Mouse (Mus musculus) urinary bladder, postnatal 14 days (tissue): ENCODE measurements around the gene Gm867.

ENCODE experiments used
- DNase-seq: peaks from one replicate; pipeline ENCODE4 v3.0.0; 2021; ENCODE audit warnings: low spot score

Gene Gm867

GRCm38 (mm10) chr10:75936909-75937667 is 3.4 kb downstream of the Gm867 start:
- no peak for DNase-seq

DNA sequence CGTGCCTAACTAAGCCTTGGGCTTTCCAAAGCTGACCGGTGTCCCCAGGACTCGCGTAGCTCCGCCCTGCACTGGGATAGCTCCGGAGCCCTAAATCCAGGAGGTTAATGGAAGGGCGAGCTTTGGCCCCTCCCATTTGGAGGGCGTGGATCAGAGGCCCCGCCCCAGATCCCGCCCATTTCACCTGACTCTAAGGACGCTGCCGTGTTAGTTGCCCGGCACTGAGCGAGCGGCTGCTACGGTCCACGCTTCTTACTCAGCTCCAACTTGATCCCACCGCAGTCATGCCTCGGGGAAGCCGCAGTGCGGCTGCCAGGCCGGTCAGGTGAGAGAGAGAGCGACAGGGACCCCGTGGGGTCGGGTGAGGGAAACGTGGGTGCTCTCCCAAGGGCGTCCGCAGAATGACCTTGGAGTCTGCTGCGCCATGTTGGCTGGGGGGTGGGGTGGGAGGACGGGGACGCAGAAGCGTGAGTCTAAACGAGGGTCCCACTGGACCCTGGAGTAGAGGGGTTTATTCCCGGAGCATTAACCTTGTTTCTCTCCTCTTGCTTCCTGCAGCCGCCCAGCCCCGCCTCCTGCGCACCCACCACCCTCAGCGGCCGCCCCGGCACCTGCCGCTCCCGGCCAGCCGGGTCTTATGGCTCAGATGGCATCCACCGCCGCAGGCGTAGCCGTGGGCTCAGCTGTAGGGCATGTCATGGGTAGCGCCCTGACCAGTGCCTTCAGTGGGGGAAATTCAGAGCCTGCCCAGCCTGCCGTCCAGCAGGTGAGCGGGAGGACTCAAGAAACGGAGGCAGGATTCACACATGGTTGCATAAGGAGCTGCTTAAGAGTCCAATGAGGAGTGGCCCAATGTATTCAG is 4.6 kb downstream of the Gm867 start, which contains the start of gene Mmp11:
Gene Mmp11 (minus strand): TSS at position 817 of the 862 bp plus-strand sequence.
- DNase-seq: peak; percentile 69

DNA sequence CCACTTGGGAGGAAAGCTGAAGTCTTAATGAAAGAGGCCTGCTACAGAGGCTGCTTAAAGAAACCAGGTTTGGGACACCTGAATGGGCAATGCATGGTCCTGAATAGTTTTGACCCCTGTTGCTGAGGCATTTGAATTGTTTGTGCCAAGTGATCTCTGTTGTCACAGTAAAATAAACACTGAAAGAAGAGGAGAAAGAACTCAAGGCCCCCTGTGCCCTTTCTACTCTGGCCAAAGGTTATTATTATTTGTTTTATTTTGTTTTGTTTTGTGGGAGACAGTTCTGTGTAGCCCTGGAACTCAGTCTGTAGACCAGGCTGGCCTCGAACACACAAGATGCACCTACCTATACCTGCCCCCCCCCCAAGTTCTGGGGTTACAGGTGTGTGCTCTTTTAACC is 5.5 kb downstream of the Gm867 start:
- DNase-seq: no peak

GRCm38 (mm10) chr10:75932891-75933290 is 7.6 kb downstream of the Gm867 start, which contains the start of gene Chchd10:
Chchd10 (plus strand) TSS chr10:75933130.
- no peak for DNase-seq

GRCm38 (mm10) chr10:75932081-75932678 is 8.3 kb downstream of the Gm867 start:
- DNase-seq: peak; percentile 53

DNA sequence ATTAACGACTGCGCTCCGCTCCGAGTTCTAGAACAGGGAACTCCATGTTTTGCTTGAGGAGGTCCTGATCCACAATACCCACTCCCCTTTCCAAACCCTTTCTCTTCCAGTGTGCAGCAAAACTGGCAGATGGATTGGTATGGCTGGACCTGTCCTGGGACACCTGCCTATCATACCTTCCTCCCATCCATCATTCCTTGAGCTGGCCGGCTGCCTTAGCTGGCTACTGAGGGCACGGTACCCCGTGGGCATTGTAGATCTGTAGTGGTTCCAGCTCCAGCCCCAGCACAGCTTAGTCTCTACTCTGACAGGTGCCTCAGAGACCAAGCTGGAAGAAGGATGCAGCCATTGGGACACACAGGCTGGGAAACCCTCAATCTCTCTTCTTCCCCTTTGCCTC is 9.2 kb downstream of the Gm867 start:
- no peak for DNase-seq

DNA sequence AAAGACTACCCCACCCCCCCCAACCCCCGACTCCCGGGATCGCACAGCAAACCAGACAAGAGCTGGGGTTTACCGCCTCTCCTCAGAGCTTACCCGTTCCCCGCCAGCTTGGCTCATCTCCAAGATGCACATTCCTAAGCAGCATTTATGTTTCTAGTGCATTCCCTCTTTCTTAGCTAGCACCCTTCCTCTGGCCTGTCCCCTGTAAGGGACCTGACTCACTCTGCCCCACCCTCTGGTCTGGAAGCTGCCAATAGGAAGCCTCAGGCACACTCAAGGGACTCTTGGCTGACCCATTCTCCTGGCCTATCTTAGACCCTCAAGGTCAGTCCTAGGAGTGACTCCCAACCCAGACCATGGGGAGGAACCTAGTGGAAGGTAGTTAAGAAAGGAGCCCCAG is 10.2 kb downstream of the Gm867 start:
- peak; percentile 50 for DNase-seq

GRCm38 (mm10) chr10:75926396-75926795 is 14.1 kb downstream of the Gm867 start:
- DNase-seq: no peak

DNA sequence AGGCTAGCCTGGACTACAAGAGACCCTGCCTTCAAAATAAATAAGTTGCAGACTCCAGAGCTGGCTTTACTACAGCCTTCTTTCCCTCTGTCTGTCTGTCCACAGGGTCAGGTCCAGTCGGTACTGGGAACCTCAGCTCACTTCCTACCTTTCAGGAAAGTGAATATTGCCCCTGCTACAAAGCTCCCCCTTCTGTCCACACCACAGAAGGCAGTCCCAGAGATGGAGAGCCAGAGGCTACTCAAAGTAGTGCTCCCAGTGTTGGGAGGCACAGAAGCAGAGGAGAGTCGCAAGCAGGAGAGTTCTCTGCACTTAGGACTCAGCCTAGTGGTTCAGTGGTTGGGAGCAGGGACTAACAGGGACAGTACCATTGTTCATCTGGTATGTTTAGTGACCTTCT is 16.1 kb downstream of the Gm867 start:
- no peak for DNase-seq

- peak; percentile 26 for DNase-seq
These were observed 18.5 kb downstream of the Gm867 start for GRCm38 (mm10) chr10:75921726-75922560.

DNA sequence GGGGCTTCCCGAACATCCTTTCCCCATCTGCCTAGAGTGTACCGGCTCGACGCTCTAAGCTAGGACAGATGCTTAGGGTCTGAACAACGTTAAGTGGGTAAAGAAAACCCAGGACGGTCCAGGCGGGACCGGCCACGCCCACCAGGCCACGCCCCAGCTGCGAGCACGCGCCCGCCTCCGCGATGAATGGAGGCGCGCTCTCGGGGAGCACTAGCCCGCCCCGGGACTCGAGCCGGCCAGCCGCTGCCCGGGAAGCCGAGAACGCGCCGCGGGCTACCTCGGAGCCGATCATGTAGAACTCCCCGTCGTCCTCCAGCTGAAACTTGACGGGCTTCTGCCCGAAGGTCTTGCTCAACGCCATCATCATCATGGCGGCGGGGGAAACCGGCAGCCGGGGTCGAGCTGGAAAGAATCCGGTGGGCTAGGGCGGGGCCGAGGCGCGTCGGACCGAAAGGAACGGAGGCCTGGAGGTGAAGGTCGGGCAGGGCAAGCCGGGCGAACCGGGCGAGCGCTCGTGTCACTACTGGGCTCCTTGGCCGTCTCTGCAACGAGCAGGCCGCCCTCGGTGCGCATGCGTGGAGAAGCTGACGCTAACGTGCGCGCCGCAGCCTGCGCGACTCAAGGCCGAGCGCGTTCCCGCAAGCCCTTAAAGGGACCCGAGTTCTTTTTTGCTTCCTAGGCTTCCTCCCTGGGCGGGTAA is 19.3 kb downstream of the Gm867 start, which contains the start of gene Smarcb1:
Gene Smarcb1 (minus strand): TSS at position 592 of the 700 bp plus-strand sequence.
- DNase-seq: peak; percentile 96

DNA sequence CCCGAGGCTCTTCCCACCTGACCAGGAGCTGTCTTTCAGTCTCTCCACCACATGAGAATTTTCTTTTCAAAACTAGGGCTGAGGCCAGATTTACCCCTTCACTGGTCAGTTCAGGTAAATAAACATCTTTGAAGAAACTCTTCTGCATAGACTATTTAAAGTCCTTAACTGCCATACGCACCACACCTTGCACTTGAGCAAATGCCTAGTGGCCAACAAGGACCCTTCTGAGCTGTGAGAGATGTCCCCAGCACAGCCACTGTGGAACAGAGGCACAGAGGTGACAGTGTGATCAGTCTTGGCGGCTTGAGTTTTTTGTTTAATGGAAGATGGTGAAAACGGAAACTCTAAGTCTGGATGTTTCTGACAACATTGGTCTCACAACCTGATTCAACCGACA is 21.4 kb downstream of the Gm867 start:
- no peak for DNase-seq

DNA sequence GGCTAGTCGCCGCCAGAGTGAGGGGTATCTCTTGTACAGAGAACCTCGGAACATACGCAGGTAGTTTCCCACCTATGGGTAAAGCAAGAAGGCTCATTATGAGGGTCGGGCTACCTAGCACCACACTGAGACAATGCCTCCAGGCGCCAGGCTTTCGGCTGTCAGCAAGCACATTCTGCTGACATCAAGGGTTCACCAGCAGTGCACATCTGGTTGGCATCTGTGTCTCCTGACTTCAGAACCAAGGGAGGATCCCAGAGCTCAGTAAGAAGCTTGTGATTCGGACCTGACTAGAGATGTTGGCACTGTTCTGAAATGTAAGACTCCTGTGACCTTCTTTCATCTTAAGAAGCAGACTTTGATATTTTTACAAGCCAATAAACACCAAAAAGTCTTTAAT is 23.6 kb downstream of the Gm867 start:
- DNase-seq: no peak

- no peak for DNase-seq
These were observed 24.9 kb downstream of the Gm867 start for GRCm38 (mm10) chr10:75915557-75915956.

GRCm38 (mm10) chr10:75913013-75913589 is 27.4 kb downstream of the Gm867 start:
- DNase-seq: no peak

- no peak for DNase-seq
These were observed 29.8 kb downstream of the Gm867 start for GRCm38 (mm10) chr10:75910698-75911097.

- DNase-seq: no peak
These were observed 33.6 kb downstream of the Gm867 start for GRCm38 (mm10) chr10:75906882-75907281.

- no peak for DNase-seq
These were observed 36.1 kb downstream of the Gm867 start for GRCm38 (mm10) chr10:75904391-75904790.

- peak; percentile 65 for DNase-seq
These were observed 41.6 kb downstream of the Gm867 start for GRCm38 (mm10) chr10:75898846-75899245.

GRCm38 (mm10) chr10:75898039-75898564 is 42.4 kb downstream of the Gm867 start:
- DNase-seq: peak; percentile 33
